Mouse (Mus musculus) embryonic facial prominence, embryonic 11.5 days (tissue): ENCODE results near the gene Sspo. TPM values are rescaled to one million over a fixed set of nuclear protein-coding genes. Genes with fewer than 3 reads are reported as not detected.

Experiments used
- microRNA-seq: library from miRNA; unstranded; fragments of <30 nt; microRNA quantifications from one replicate; pipeline ENCODE4, GENCODE M21; 2016; ENCODE audit warnings: borderline number of aligned reads
- polyA plus RNA-seq: library from polyadenylated mRNA; unstranded; fragments of >200 nt; fragmentation: Nextera tagmentation; extraction: Ambion mirVana; gene quantifications from 2 replicates; pipeline ENCODE4 v1.2.1, GENCODE M21; 2014

Gene Sspo
- polyA plus RNA-seq, 1 experiment from 2014 or later, result 0.36 TPM

Small RNA genes within 50 kb of the gene (microRNA-seq; reads per million reads assigned to microRNA genes)
- not detected for gene Gm24325

Other genes with a start within 250 kb of the Sspo start
- 18.4 and 19.8 TPM in 2 replicates for gene Krba1, start 52.6 kb upstream of the Sspo start, polyA plus RNA-seq
- gene Zfp467, start 2.4 kb upstream of the Sspo start, polyA plus RNA-seq, result 16.6 and 17.1 TPM in 2 replicates
- gene Atp6v0e2, start 89.4 kb downstream of the Sspo start, polyA plus RNA-seq, result 18.9 and 22.3 TPM in 2 replicates
- 10.9 and 14.3 TPM in 2 replicates for gene Lrrc61, start 106.6 kb downstream of the Sspo start, polyA plus RNA-seq
- gene Rarres2, start 124.6 kb downstream of the Sspo start, polyA plus RNA-seq, result 3.8 and 4.3 TPM in 2 replicates
- gene Gm45021, start 141.4 kb downstream of the Sspo start, polyA plus RNA-seq, result not detected in 2 replicates
- 33.5 and 34.2 TPM in 2 replicates for gene Repin1, start 145.7 kb downstream of the Sspo start, polyA plus RNA-seq
- gene Gm44965, start 145.7 kb downstream of the Sspo start, polyA plus RNA-seq, result not detected in 2 replicates
- 7.1 and 7.4 TPM in 2 replicates for gene Zfp775, start 153.8 kb downstream of the Sspo start, polyA plus RNA-seq
- gene AI854703, start 178.5 kb downstream of the Sspo start, polyA plus RNA-seq, result 0.69 and 0.71 TPM in 2 replicates
- 0.20 and 0.25 TPM in 2 replicates for gene Gimap8, start 199.0 kb downstream of the Sspo start, polyA plus RNA-seq
- 9.0 and 10.2 TPM in 2 replicates for gene Gimap9, start 227.9 kb downstream of the Sspo start, polyA plus RNA-seq
- 9.6 and 10.2 TPM in 2 replicates for gene Gimap4, start 236.3 kb downstream of the Sspo start, polyA plus RNA-seq